Comparison of ENCODE assay signal across 9 mouse cellular contexts in the genomic region with DNA sequence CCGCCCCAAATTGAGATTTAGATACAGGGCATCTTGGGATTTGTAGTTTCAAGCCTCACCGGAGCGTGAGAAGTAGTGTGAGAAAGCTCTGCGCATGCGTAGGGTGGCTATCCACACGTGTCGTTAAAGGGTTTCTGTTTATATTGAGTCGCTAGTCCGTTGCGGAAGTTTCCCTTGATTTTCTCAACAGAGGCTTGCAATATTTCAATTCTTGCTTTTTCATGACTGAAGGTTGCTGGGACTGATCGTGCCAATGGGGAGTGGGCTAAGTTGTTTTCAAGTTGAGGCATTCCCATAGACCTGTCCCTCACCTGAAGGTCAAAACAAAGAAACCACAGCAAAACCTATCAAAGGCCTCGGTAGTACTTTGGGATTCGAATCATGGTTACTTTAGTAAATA. TPM values are rescaled to one million over a fixed set of nuclear protein-coding genes. Genes with fewer than 3 reads are reported as not detected.
A peak's percentile ranks its signal among the peaks of the same experiment; 100 is the strongest.
DNase-seq lines count a peak whose midpoint lies in the region; ATAC-seq and TF ChIP-seq lines count a peak whose summit lies in the region.
"Had no signal": no experiment of that assay in that cellular context is flagged by ENCODE, and none has a peak within 500 bp of the region (broad histone marks: within the 10 kb centered on the region; RNA-seq: fewer than 3 reads in every experiment).

No protein-coding gene starts in this region.

- no peak for ATAC-seq in intestine, postnatal 0 days
- ATAC-seq in limb, embryonic 12.5 days (ENCODE audit: insufficient number of reproducible peaks, insufficient read depth, low FRiP score, low TSS enrichment, low read depth): no peak
- no peak for ATAC-seq in midbrain, embryonic 12.5 days (ENCODE audit: low FRiP score, low read depth)
- no peak for ATAC-seq in erythroid progenitor cell, adult 5-6 weeks (replicated peaks; ENCODE audit: low FRiP score, poor library complexity, severe bottlenecking)

- H3K27ac ChIP-seq in intestine, postnatal 0 days (ENCODE audit: low read depth, low read length): peak overlapping the region; percentile 17; the same call in 1 of the 2 replicates
- H3K27ac ChIP-seq in limb, embryonic 12.5 days: peak overlapping the region; percentile 100
- no peak overlapping the region for H3K27ac ChIP-seq in midbrain, embryonic 12.5 days (replicated peaks)

- TF ChIP-seq CTCF in intestine, postnatal 0 days (IDR thresholded peaks at IDR 0.05; ENCODE audit: low read depth): no peak

- peaks cover 5% of the 10 kb centered on the region; the same call in 1 of the 2 replicates for H3K4me1 ChIP-seq in intestine, postnatal 0 days (replicated peaks; ENCODE audit: control insufficient read depth, insufficient read depth, low read length)
- peaks cover 28% of the 10 kb centered on the region for H3K4me1 ChIP-seq in limb, embryonic 12.5 days (replicated peaks)
- H3K4me1 ChIP-seq in midbrain, embryonic 12.5 days: peaks cover 26% of the 10 kb centered on the region

- peak; percentile 55 to 58 for DNase-seq in adrenal gland, adult 18-20 months (ENCODE audit: low spot score in 2 of 2)
- peak; percentile 75 to 83 for DNase-seq in cerebellum, postnatal 14 days
- peak; percentile 73 for DNase-seq in gastrocnemius, postnatal 10 days
- DNase-seq in skeletal muscle tissue, adult 2 months (ENCODE audit: low read depth, low spot score): peak; percentile 85

- no peaks in the 10 kb centered on the region for H3K9me3 ChIP-seq in intestine, postnatal 0 days (ENCODE audit: control insufficient read depth)
- no peaks in the 10 kb centered on the region for H3K9me3 ChIP-seq in limb, embryonic 12.5 days
- H3K9me3 ChIP-seq in midbrain, embryonic 12.5 days: no peaks in the 10 kb centered on the region

- H3K4me3 ChIP-seq in intestine, postnatal 0 days (ENCODE audit: low read depth, low read length): peak overlapping the region; percentile 88
- peak overlapping the region; percentile 78 for H3K4me3 ChIP-seq in limb, embryonic 12.5 days (replicated peaks)
- peak overlapping the region; percentile 90 for H3K4me3 ChIP-seq in midbrain, embryonic 12.5 days

- WGBS in intestine, postnatal 0 days: under 1% methylated on average over 13 of the region's 13 CpGs
- WGBS in limb, embryonic 12.5 days: 6% methylated on average over 12 of the region's 13 CpGs
- 6% methylated on average over 13 of the region's 13 CpGs for WGBS in midbrain, embryonic 12.5 days

- peak overlapping the region; percentile 94 for H3K4me2 ChIP-seq in intestine, postnatal 0 days (replicated peaks; ENCODE audit: low read depth)
- peak overlapping the region; percentile 88 for H3K4me2 ChIP-seq in limb, embryonic 12.5 days
- peak overlapping the region; percentile 90 for H3K4me2 ChIP-seq in midbrain, embryonic 12.5 days (replicated peaks)

- H3K36me3 ChIP-seq in intestine, postnatal 0 days (ENCODE audit: control insufficient read depth, insufficient read depth): peaks cover 19% of the 10 kb centered on the region
- H3K36me3 ChIP-seq in limb, embryonic 12.5 days: peaks cover 44% of the 10 kb centered on the region
- H3K36me3 ChIP-seq in midbrain, embryonic 12.5 days: peaks cover 35% of the 10 kb centered on the region

- 0 out of 2 replicates have a peak overlapping the region, but pooled peaks have one; percentile 32 for H3K9ac ChIP-seq in intestine, postnatal 0 days (ENCODE audit: low read depth, low read length)
- peak overlapping the region; percentile 73; the same call in 1 of the 2 replicates for H3K9ac ChIP-seq in limb, embryonic 12.5 days (replicated peaks)
- H3K9ac ChIP-seq in midbrain, embryonic 12.5 days (replicated peaks): no peak overlapping the region

- H3K27me3 ChIP-seq in intestine, postnatal 0 days (replicated peaks; ENCODE audit: control insufficient read depth, insufficient read depth, low read length): no peaks in the 10 kb centered on the region
- H3K27me3 ChIP-seq in limb, embryonic 12.5 days: no peaks in the 10 kb centered on the region
- no peaks in the 10 kb centered on the region for H3K27me3 ChIP-seq in midbrain, embryonic 12.5 days

RNA-seq across cellular contexts. Expression of a gene that starts 2.0 kb away (rescaled TPM):
- total RNA-seq in adrenal gland, adult 18-20 months (2021): 10 to 100 TPM; 67.8 to 80.4 TPM
- total RNA-seq in gastrocnemius, postnatal 10 days (2021): 10 to 100 TPM; 27.7 to 35.6 TPM
- polyA plus RNA-seq in intestine, postnatal 0 days (2015; fragmentation: Nextera tagmentation; extraction: Ambion mirVana): 9.8 and 10.9 TPM in 2 replicates
- polyA plus RNA-seq in limb, embryonic 12.5 days (2016; fragmentation: Nextera tagmentation; extraction: Ambion mirVana): 30.5 and 31.7 TPM in 2 replicates
- 42.0 and 45.4 TPM in 2 replicates for polyA plus RNA-seq in midbrain, embryonic 12.5 days (2016; fragmentation: Nextera tagmentation; extraction: Ambion mirVana)
- 24.9 and 35.6 TPM in 2 replicates for total RNA-seq in erythroid progenitor cell, adult 5-6 weeks (2015; ENCODE audit: low replicate concordance)
- total RNA-seq in erythroid progenitor cell, adult 5-6 weeks (2017; ENCODE audit: low replicate concordance): 31.8 and 40.2 TPM in 2 replicates

RNA-seq across cellular contexts. Expression of a gene that starts 8.1 kb away (rescaled TPM):
- total RNA-seq in adrenal gland, adult 18-20 months (2021): 100 to 1,000 TPM; 162 to 192 TPM
- total RNA-seq in gastrocnemius, postnatal 10 days (2021): 10 to 100 TPM; 94.0 to 98.0 TPM
- polyA plus RNA-seq in intestine, postnatal 0 days (2015; fragmentation: Nextera tagmentation; extraction: Ambion mirVana): 121 and 122 TPM in 2 replicates
- polyA plus RNA-seq in limb, embryonic 12.5 days (2016; fragmentation: Nextera tagmentation; extraction: Ambion mirVana): 177 and 182 TPM in 2 replicates
- 164 and 178 TPM in 2 replicates for polyA plus RNA-seq in midbrain, embryonic 12.5 days (2016; fragmentation: Nextera tagmentation; extraction: Ambion mirVana)
- 143 and 183 TPM in 2 replicates for total RNA-seq in erythroid progenitor cell, adult 5-6 weeks (2015; ENCODE audit: low replicate concordance)
- total RNA-seq in erythroid progenitor cell, adult 5-6 weeks (2017; ENCODE audit: low replicate concordance): 140 and 476 TPM in 2 replicates

RNA-seq across cellular contexts. Expression of a gene that starts 9.7 kb away (rescaled TPM):
- total RNA-seq in adrenal gland, adult 18-20 months (2021): 100 to 1,000 TPM in 1 of 2 experiments, 10 to 100 TPM in 1; 89.2 to 100 TPM
- total RNA-seq in gastrocnemius, postnatal 10 days (2021): 10 to 100 TPM; 47.4 to 47.8 TPM
- polyA plus RNA-seq in intestine, postnatal 0 days (2015; fragmentation: Nextera tagmentation; extraction: Ambion mirVana): 98.4 and 105 TPM in 2 replicates
- 134 TPM in 2 replicates for polyA plus RNA-seq in limb, embryonic 12.5 days (2016; fragmentation: Nextera tagmentation; extraction: Ambion mirVana)
- polyA plus RNA-seq in midbrain, embryonic 12.5 days (2016; fragmentation: Nextera tagmentation; extraction: Ambion mirVana): 137 and 146 TPM in 2 replicates
- 42.8 and 69.2 TPM in 2 replicates for total RNA-seq in erythroid progenitor cell, adult 5-6 weeks (2015; ENCODE audit: low replicate concordance)
- 19.0 and 29.3 TPM in 2 replicates for total RNA-seq in erythroid progenitor cell, adult 5-6 weeks (2017; ENCODE audit: low replicate concordance)

RNA-seq across cellular contexts. Expression of a gene that starts 20.4 kb away (rescaled TPM):
- not detected for total RNA-seq in adrenal gland, adult 18-20 months (2021)
- not detected for total RNA-seq in gastrocnemius, postnatal 10 days (2021)
- 0.66 TPM in 1 of 2 replicates, not detected in the other for polyA plus RNA-seq in intestine, postnatal 0 days (2015; fragmentation: Nextera tagmentation; extraction: Ambion mirVana)
- not detected in 2 replicates for polyA plus RNA-seq in limb, embryonic 12.5 days (2016; fragmentation: Nextera tagmentation; extraction: Ambion mirVana)
- polyA plus RNA-seq in midbrain, embryonic 12.5 days (2016; fragmentation: Nextera tagmentation; extraction: Ambion mirVana): not detected in 2 replicates
- not detected in 2 replicates for total RNA-seq in erythroid progenitor cell, adult 5-6 weeks (2015; ENCODE audit: low replicate concordance)
- total RNA-seq in erythroid progenitor cell, adult 5-6 weeks (2017; ENCODE audit: low replicate concordance): not detected in 2 replicates
- total RNA-seq: layer of hippocampus, adult 18-20 months had no signal

RNA-seq across cellular contexts. Expression of a gene that starts 25.1 kb away (rescaled TPM):
- total RNA-seq in adrenal gland, adult 18-20 months (2021): 10 to 100 TPM; 11.1 to 18.1 TPM
- total RNA-seq in gastrocnemius, postnatal 10 days (2021): 1 to 10 TPM; 5.5 to 7.5 TPM
- polyA plus RNA-seq in intestine, postnatal 0 days (2015; fragmentation: Nextera tagmentation; extraction: Ambion mirVana): 22.1 and 25.8 TPM in 2 replicates
- 27.4 and 29.9 TPM in 2 replicates for polyA plus RNA-seq in limb, embryonic 12.5 days (2016; fragmentation: Nextera tagmentation; extraction: Ambion mirVana)
- 40.7 and 41.6 TPM in 2 replicates for polyA plus RNA-seq in midbrain, embryonic 12.5 days (2016; fragmentation: Nextera tagmentation; extraction: Ambion mirVana)
- 4.3 and 10.5 TPM in 2 replicates for total RNA-seq in erythroid progenitor cell, adult 5-6 weeks (2015; ENCODE audit: low replicate concordance)
- 1.4 and 2.8 TPM in 2 replicates for total RNA-seq in erythroid progenitor cell, adult 5-6 weeks (2017; ENCODE audit: low replicate concordance)
